Mouse (Mus musculus): ENCODE data around the gene Fmnl3.
A peak's percentile ranks its signal among the peaks of the same experiment; 100 is the strongest.
"Not testable (repeated sequence)": the region's sequence is repeated elsewhere in the genome, so short reads cannot be mapped to it uniquely, and the experiment has no call there.

Fmnl3 gene

DNA sequence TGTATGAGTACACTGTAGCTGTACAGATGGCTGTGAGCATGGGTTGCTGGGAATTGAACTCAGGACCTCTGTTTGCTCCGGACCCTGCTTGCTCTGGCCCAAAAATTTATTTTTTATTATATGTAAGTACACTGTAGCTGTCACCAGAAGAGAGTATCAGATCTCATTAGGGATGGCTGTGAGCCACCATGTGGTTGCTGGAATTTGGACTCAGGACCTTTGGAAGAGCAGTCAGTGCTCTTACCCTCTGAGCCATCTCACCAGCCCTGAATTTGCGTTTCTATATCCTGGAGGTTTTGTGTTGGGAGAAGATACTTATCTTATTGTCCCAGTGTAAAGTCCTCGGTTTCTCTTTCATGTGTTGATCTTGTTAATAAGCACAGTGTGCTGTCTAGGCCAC lies 16.5 kb upstream of the Fmnl3 start:
- DNase-seq, result no peak

DNA sequence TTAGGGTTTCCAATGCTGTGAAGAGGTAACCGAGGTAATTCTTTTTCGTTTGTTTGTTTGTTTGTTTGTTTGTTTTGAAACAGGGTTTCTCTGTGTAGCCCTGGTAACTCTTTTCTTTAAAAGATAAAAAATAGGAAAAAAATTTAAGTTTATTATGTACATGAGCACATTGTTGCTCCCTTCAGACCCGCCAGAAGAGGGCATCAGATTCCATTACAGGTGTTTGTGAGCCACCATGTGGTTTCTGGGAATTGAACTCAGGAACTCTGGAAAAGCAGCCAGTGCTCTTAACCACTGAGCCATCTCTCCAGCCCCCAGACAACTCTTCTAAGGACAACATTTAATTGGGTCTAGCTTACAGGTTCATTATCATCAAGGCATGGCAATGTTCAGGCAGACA lies 15.8 kb upstream of the Fmnl3 start:
- not testable (repeated sequence) for DNase-seq

DNA sequence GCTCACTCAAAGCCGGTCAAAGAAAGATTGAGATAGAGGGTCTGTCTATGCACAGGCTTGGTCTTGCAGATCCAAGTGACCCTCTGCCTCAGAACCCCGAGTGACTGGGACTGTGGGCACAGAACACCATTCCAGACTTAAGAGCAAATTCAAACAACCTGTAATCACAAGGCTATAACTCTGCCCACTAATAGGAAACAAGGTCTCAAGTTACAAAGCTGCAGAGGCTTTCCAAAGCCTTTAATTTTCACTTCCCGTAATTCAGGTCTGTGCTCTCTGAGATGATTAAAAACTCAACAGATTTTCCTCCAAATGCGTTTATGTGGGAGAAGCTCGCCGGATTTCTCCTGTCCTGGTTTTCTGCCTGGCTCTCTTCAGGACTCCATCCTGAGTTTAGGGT lies 13.8 kb upstream of the Fmnl3 start:
- DNase-seq, result no peak

DNA sequence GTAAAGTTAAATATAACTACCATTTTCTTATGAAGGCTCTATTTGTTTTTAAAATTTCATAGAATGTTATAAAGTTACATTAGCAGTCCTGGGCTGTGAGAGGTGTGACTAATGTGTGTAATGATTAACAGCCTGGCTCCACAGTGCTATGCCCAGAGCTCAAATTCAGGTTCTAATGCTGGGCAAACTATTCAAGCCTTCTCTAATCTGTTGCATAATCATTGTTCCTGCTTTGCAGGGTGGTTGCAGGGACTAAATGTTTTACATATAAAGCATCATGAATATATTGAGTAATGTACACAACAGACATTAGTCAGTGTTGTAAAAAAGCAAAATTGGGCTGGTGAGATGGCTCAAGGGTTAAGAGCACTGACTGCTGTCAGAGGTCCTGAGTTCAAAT lies 12.6 kb upstream of the Fmnl3 start:
- DNase-seq, result no peak

DNA sequence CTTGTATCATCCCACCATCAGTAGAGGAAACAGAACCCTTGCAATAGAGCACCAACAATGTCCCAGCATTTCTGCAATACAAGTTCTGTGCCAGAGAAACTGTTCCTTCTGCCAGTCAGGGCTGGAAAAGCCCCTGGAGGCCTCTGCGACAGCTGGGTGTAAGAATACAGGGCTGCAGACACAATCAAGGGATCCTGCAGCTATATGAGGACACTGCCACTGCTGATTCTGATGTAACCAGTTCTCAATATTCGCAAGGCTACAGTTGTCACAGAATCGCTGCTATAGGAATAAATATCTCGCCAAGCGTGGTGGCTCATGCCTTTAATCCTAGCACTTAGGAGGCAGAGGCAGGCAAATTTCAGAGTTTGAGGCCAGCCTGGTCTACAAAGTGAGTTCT lies 6.0 kb upstream of the Fmnl3 start:
- no peak for DNase-seq

DNA sequence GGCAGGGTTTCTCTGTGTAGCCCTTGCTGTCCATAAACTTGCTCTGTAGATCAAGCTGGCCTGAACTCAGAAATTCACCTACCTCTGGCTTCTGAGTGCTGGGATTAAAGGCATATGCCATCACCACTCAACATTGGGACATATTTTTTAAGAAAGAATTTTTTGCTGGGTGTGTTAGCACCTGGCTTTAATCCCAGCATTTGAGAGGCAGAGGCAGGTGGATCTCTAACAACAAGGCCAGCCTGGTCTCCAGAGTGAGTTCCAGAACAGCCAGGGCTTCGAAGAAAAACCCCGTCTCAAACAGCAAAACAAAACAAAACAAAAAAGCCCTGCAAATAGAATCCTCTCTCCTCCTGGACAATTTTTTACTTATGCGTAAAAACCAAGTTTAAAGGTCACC lies 5.3 kb upstream of the Fmnl3 start:
- DNase-seq, result no peak

DNA sequence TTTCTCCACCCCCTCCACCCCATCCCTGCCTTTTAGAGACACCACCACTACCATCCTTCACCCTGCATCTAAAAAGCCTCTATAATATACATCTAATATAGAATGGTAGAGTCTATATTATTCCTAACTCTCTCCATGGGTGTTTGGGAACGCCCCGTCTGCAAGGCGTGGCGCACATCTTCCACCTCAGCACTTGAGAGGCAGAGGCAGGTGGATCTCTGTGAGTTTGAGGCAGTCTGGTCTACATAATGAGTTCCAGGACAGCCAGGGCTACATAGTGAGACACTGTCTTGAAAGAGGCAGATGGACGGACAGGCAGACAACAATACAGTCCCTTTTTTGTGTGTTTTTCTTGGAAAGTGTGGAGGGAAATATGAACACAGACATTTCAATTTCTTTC lies 4.8 kb upstream of the Fmnl3 start:
- DNase-seq, result no peak

DNA sequence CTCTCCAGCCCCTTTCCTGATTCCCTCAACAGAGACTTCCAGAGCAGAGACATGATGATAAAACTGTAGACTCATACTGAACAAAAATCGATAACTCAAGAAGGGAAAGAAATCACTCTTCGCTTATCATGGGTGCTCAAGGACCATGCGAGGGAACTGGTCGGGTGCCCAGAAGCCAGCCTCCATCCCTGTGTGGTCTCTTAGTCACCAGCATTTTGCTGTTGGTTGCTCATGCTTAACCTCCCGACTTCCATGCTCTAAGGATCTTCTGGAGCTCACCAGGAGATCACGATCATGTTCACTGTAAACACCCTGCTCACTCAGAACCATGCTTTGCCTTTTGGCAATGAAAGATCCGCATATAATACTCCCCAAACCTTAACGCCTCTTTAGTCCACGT lies 2.5 kb upstream of the Fmnl3 start:
- DNase-seq, result no peak

DNA sequence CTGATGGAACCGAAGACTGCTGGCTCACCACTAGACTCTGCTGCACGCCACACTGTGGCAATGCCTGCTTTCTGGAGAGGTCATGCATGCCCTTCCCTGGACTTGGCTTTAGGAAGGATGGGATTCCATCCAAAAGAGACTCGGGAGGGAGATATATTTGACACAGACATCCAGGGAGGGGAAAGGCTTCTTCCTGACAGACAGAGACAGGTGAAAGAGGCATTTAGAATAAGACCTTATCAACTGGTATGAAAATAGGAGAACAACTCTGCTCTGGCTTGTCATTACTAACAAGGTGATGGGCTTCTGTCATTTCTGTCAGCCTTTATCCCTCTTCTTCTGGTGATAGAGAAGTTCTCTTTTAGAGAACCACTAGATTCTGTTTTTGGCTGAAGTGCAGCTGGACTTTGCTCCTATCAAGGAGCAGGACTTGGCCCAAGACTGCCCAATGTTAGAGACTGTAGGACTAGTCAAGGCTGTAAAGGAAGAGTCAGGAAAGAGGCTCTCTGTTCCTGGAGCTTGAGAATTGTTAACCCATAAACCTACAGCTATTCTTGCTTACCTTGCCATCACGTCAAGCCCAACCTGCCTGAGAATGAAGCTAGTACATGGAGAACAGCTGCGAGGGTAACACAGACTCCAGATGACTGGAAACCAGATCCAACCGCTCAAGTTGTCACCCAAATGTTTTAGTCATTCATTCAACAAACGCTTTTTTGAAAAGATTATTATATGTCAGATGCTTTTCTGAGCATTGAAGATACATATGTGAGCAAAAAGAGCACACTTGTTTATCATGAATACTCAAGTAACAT lies 1.5 kb upstream of the Fmnl3 start:
- no peak for DNase-seq

DNA sequence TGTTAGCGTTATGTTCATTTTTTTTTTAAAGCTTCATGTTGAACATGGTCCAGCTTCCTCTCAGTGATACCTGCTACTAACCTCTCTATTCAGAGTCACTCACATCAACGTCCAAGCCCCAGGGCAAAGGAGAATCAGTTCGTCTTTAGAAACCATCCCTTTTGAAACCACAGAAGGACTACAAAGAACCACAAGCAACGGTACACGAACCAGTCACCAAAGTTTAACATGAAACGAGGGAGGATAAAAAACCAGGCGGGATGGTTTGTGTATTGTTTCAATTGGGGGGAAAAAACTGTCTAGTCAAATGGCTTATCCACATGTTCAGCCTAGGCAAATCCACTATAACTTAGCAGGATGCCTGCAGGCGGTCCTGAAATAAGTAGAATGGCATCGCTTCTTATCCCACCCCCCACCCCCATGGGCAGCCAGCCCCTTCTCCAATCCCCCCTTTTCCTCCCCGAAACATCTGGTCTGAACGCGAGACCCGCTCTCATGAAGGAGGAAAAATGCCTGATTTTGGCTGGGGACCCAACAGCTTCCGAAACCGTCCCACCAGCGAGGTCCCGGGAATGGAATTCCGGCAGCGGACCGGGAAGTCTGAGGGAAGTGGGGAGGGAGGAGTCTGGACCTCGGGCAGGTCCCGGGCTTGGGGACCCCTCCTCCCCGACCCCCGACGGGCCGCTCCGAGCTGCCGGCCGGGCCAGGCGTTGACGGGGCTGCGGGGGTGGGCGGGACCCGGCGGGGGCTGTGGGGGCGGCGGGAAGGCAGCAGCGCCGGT lies 701 bp downstream of the Fmnl3 start:
- peak in 1 of 2 experiments; percentile 26 for DNase-seq

DNA sequence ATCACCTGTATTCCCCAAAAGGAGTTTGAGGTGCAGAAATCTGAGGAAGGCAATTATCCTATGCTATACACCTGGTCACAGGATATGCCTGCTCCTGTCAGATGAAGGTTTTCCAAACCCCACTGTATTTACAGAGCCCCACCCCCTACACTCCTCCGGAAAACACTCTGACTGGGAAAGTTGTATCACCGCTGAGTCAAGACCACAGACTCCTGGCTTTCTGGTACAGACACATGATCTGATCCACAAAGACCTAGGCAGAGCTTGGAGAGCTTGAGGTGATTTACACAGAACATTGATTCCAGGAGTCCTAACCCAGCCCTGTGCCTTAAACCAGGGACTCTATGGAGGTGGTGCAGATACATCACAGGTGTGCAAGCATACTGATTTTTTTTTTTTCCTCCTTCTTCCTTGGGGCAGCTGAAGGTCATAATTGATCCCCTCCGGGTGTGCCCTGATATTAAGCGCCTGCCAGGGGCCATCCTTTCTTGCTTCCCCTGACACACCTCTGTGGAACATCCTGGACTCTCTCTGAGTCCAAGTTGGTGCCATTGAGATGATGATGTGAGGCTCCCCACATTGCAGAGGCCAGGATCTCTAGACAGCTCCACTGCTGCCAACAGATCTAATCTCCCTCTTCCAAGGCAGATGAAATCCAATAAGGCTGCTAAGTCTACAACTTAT lies 1.6 kb downstream of the Fmnl3 start:
- DNase-seq, result no peak

DNA sequence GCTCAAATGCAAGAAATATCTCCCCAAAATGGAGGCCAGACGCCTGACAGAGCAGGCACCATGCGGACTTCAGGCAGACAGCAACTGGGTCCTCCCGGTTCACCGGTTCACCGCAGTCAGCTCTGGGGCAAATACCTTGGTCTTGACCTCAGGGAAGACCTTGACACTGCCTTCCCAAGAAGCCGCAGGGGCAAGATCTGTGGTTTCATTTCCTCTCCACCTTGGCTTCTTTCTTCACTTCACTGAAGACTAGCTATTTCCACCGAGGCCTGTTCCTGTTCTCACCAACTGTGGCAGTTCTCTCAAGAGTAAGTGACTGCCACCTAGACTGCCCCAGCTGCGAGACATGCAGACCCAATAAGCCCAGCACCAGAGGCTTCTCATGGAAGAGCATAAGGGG lies 5.4 kb downstream of the Fmnl3 start:
- no peak for DNase-seq

DNA sequence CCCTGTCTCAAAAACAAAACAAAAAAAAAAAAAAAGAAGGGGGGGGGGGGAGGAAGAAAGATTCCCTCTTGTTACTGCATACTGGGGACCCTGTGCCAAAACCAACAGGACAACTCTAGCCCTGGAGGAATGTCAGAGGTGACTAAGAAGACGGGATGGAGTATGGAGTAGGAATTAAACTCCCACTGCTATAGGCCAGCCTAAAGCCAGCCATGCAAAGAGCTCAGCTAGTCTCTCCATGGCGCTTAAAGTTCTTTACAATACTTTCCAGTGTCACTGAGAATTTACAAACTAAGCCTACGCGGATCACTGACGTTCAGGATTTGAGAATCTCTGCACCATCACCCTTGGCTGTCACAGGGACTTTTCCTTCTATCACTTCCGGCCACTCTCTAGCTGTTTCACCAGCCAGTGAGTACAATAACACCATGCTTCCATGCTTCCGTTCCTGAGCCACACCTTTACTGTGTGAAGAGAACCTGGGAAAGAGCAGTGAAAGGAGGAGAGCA lies 6.2 kb downstream of the Fmnl3 start:
- no peak for DNase-seq

DNA sequence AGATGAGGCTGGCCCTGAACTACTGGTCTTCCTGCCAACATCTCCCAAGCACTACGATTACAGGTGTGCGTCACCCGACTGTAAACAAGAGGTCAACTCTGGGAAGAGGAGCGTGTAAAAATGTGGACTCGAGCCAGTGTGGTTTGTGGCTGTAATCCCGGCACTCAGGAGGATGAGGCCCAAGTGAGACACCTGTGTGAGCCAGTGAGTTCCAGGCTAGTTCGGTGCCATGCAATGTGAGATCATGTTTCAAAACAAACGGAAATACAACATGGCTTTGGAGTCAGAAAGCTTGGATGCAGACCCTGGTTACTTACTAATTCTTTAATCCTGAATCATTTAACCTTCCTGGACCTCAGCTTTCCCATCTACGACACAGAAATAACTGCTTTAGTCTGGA lies 11.3 kb downstream of the Fmnl3 start:
- DNase-seq, result no peak

DNA sequence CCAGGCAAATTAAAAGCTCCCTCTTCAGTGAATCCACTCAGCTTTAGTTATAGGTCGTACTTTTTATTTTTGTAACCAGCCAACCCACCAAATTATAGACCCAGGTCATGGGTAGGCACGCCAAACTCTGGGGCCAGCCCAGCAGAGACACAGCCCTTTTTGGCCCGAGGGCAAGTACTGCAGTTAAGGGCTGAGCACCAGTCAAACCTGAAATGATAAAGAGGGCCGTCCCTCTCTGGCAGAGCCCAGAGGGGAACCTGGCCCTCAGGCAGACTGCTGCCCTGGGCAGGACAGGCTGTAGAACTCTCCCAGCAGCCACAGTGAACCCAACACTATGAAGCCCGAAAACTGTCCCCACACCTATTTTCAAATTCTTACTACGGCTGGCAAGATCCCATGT lies 13.8 kb downstream of the Fmnl3 start:
- DNase-seq, result no peak

DNA sequence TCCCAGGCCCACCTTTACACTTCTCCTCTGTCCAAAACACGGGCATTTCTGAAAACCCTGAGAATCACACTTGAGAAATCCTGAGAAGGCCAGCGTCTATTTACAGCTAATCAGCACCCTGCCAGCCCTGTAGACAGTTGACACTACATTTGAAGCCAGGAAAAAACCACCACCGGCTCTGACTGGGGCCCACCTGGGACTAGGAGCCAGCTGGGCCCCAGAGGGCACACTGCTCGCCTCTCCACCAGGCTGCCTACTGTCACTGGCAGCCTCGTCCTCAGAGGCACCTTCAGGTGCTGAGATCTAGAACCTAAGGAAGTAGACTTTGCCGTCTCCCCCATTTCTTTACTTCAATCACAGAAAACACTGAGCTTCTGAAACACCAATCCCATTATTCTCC lies 14.6 kb downstream of the Fmnl3 start:
- DNase-seq, result no peak

DNA sequence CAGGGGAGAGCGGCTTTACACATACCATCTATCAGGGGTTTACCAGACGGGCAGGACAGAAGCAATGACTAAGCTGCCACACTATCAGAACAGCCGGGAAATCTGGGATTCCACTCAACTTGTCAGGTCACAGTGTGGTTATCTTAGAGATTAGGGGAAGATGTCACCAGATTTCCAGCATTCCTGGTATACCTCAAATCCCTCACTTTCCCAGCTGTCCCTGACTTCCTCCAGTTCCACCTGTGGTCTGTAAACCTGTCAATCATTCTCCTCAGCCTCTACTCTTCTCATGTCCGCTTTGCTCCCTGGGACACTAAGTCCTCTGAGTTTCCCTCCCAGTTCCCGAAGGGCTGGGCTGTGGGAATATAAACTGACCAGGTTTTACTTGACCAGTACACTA lies 18.0 kb downstream of the Fmnl3 start:
- no peak for DNase-seq

DNA sequence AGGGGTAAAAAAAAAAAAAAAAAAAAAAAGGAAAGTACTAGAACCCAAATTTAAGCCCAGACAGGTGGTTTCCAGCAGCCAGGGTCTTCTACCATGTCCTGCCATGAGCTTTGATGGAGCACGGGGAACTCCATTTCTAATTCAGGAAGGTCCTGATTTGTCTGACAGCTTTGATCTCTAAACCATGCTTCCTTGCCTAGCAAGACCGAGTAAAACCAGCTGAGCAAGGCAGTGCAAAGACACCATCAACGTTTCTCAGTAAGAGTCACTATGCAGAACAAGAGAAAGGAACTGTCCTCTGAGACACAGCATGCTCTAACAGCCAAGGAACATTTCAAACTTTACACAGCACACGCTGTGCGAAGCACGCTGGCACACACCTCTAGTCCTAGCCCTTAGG lies 18.7 kb downstream of the Fmnl3 start:
- DNase-seq, result no peak

DNA sequence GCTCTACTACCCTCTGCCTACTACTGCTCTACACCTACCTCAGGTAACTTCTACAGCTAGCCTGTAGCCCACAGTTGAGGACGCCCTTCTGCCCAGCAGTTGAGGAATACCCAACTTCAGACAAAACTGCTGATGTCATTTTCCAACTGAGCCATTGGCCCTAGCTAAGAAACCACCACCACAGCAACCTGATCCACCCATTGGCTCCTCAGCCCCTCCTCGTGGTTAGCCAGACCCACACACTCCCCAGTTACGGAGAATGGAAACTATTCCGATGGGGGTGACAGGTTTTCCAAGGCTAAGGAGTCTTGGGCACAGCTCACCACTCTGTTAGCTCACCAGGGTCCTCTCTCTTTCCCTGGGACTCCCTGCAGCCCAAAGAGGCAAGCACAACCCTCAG lies 25.3 kb downstream of the Fmnl3 start:
- DNase-seq, result no peak

DNA sequence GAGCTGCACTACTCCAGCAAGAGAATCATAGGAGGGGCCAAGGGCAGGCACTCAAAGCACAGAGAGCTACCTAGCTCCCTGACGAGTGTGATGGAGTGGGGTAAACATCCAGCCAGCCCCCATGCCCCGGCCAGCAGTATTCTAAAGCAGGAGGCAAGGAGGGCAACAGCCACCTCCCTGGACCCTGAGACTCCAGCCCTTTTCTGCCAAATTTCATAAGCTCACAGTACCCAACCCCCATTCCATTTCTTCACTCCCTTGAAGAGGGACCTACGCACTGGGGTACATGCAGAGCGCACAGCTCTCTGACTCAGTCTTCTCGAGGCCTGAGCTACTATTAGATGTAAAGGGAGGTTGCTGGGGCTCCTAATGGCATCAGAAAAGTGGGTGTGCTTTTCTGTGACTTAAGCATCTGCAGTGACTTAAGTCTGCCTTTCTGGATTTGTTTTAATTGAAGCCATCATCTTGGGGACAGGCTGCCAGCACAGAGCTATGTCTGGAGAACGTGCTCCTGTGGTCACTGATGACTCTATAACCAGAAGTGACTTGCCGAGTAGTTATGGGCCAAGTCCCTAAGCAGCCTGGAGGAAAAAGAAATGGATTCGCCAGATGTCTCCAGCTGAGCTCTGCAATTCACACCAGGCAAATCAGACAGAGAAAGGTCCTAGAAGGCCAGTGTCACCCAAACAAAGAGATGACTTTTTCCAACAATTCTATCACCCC lies 26.0 kb downstream of the Fmnl3 start:
- DNase-seq, result no peak

DNA sequence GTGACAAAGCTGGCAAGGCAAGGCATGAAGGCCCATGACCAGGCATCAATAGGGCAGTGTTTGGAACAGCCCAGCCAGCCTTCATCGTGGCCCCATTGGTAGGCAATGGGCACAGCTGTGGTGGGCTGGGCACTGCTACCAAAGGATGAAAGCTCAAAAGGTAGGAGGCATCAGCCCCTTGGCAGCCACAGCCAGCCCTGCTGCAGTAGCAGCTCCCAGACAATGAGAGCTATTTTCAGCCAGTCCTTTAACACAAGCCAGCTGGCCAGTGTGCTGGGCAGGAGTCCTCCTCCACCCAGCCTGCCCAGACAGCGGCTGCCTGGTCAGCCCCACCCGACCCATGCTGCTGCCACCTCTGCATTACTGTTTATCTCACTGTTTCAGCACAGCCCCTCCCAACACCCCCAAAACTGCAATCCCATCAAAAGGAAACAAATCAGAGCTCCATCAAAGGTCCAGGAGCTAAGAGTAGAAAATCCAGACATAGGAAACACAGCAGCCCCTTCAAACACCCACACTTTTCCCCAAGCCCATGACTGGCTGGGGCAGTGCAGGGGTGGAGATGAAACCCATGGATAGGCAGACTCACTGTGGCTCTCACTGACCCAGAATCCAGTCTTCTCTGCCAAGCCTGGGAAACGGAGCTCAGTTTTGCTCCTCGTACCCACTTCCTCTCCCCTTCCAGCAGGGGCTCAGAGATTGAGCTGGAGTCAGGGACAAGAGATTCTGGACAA lies 26.7 kb downstream of the Fmnl3 start:
- peak; percentile 16 to 27 for DNase-seq

All from cerebellum, adult 18-20 months (tissue).